In genomic region chr12:41469096-41469801, GRCm38 (mm10) we compare ENCODE assay signal across 27 mouse cellular contexts. TPM values are rescaled to one million over a fixed set of nuclear protein-coding genes. Genes with fewer than 3 reads are reported as not detected.
DNase-seq lines count a peak whose midpoint lies in the region; ATAC-seq lines count a peak whose summit lies in the region.
"Had no signal": no experiment of that assay in that cellular context is flagged by ENCODE, and none has a peak within 500 bp of the region (broad histone marks: within the 10 kb centered on the region; RNA-seq: fewer than 3 reads in every experiment).

No protein-coding gene starts in this region.

- no peaks in the 10 kb centered on the region for H3K27me3 ChIP-seq in forebrain, embryonic 14.5 days (replicated peaks; ENCODE audit: control insufficient read depth, insufficient read depth, low read length)
- no peaks in the 10 kb centered on the region for H3K27me3 ChIP-seq in forebrain, embryonic 10.5 days (ENCODE audit: poor library complexity, severe bottlenecking)
- no peaks in the 10 kb centered on the region for H3K27me3 ChIP-seq in lung, embryonic 16.5 days (ENCODE audit: control insufficient read depth, insufficient read depth, low read depth, low read length)
- H3K27me3 ChIP-seq in midbrain, embryonic 14.5 days (ENCODE audit: control insufficient read depth, insufficient read depth, low read length): no peaks in the 10 kb centered on the region
- no peaks in the 10 kb centered on the region for H3K27me3 ChIP-seq in midbrain, embryonic 16.5 days (ENCODE audit: control insufficient read depth, insufficient read depth, low read depth, low read length)
- H3K27me3 ChIP-seq in forebrain, embryonic 15.5 days: no peaks in the 10 kb centered on the region
- H3K27me3 ChIP-seq: intestine, embryonic 15.5 days; liver, embryonic 12.5 days; midbrain, embryonic 12.5 days; neural tube, embryonic 13.5 days; stomach, embryonic 15.5 days had no signal

- H3K36me3 ChIP-seq in forebrain, embryonic 14.5 days (ENCODE audit: control insufficient read depth, insufficient read depth, low read length): no peaks in the 10 kb centered on the region
- H3K36me3 ChIP-seq in forebrain, embryonic 10.5 days (replicated peaks): no peaks in the 10 kb centered on the region
- H3K36me3 ChIP-seq in lung, embryonic 16.5 days (ENCODE audit: control insufficient read depth, insufficient read depth, low read length): no peaks in the 10 kb centered on the region
- no peaks in the 10 kb centered on the region for H3K36me3 ChIP-seq in midbrain, embryonic 14.5 days (ENCODE audit: control insufficient read depth, insufficient read depth, low read length)
- H3K36me3 ChIP-seq in midbrain, embryonic 16.5 days (ENCODE audit: control insufficient read depth, insufficient read depth, low read length): no peaks in the 10 kb centered on the region
- H3K36me3 ChIP-seq in forebrain, embryonic 15.5 days: no peaks in the 10 kb centered on the region
- H3K36me3 ChIP-seq: intestine, embryonic 15.5 days; liver, embryonic 12.5 days; midbrain, embryonic 12.5 days; neural tube, embryonic 13.5 days; stomach, embryonic 15.5 days had no signal

- DNase-seq in forebrain, embryonic 14.5 days (ENCODE audit: low spot score): peak; percentile 29
- DNase-seq in forebrain, embryonic 10.5 days (ENCODE audit: extremely low spot score, low spot score): no peak
- no peak for DNase-seq in lung, postnatal 14 days
- peak; percentile 29 for DNase-seq in midbrain, embryonic 14.5 days
- DNase-seq in cerebellum, adult 9-10 months: no peak
- DNase-seq: adrenal gland, adult 8-10 months; cerebellum, adult 8-10 months; cerebellum, postnatal 36 days; gastrocnemius, postnatal 10 days; heart, postnatal 14 days; kidney, adult 8-10 months; kidney, postnatal 4 days; left cerebral cortex, postnatal 4 days; liver, postnatal 0 days; right cerebral cortex, postnatal 25 days had no signal

- H3K9ac ChIP-seq in forebrain, embryonic 14.5 days (ENCODE audit: low read length): no peak overlapping the region
- H3K9ac ChIP-seq in lung, embryonic 16.5 days (ENCODE audit: low read length): no peak overlapping the region
- no peak overlapping the region for H3K9ac ChIP-seq in midbrain, embryonic 14.5 days (replicated peaks; ENCODE audit: low read length)
- no peak overlapping the region for H3K9ac ChIP-seq in midbrain, embryonic 16.5 days (ENCODE audit: low read depth, low read length)
- H3K9ac ChIP-seq in forebrain, embryonic 15.5 days (replicated peaks): no peak overlapping the region
- H3K9ac ChIP-seq: intestine, embryonic 15.5 days; liver, embryonic 12.5 days; liver, postnatal 0 days; midbrain, embryonic 12.5 days; neural tube, embryonic 13.5 days; stomach, embryonic 15.5 days had no signal

- H3K4me1 ChIP-seq in forebrain, embryonic 14.5 days (ENCODE audit: control insufficient read depth, insufficient read depth, low read length): peaks cover 16% of the 10 kb centered on the region
- peaks cover 11% of the 10 kb centered on the region; the same call in 1 of the 2 replicates for H3K4me1 ChIP-seq in forebrain, embryonic 10.5 days
- H3K4me1 ChIP-seq in lung, embryonic 16.5 days (replicated peaks; ENCODE audit: control insufficient read depth, insufficient read depth, low read length): 0 out of 2 replicates have a peak, but pooled peaks cover 2% of the 10 kb centered on the region
- peaks cover 11% of the 10 kb centered on the region; the same call in 1 of the 2 replicates for H3K4me1 ChIP-seq in midbrain, embryonic 14.5 days (ENCODE audit: control insufficient read depth, insufficient read depth, low read length)
- H3K4me1 ChIP-seq in midbrain, embryonic 16.5 days (ENCODE audit: control insufficient read depth, insufficient read depth, low read length): peaks cover 8% of the 10 kb centered on the region
- H3K4me1 ChIP-seq in forebrain, embryonic 15.5 days: peaks cover 23% of the 10 kb centered on the region
- H3K4me1 ChIP-seq: intestine, embryonic 15.5 days; liver, embryonic 12.5 days; stomach, embryonic 15.5 days had no signal

- no peak overlapping the region for H3K4me2 ChIP-seq in forebrain, embryonic 14.5 days (ENCODE audit: low read length)
- H3K4me2 ChIP-seq in lung, embryonic 16.5 days (ENCODE audit: low read depth, low read length): no peak overlapping the region
- H3K4me2 ChIP-seq in midbrain, embryonic 14.5 days (ENCODE audit: low read length): no peak overlapping the region
- no peak overlapping the region for H3K4me2 ChIP-seq in midbrain, embryonic 16.5 days (ENCODE audit: low read length)
- no peak overlapping the region for H3K4me2 ChIP-seq in forebrain, embryonic 15.5 days (replicated peaks)
- H3K4me2 ChIP-seq: intestine, embryonic 15.5 days; liver, embryonic 12.5 days; midbrain, embryonic 12.5 days; neural tube, embryonic 13.5 days; stomach, embryonic 15.5 days had no signal

- H3K9me3 ChIP-seq in forebrain, embryonic 14.5 days (replicated peaks; ENCODE audit: control insufficient read depth, low read length): no peaks in the 10 kb centered on the region
- no peaks in the 10 kb centered on the region for H3K9me3 ChIP-seq in forebrain, embryonic 10.5 days
- H3K9me3 ChIP-seq in lung, embryonic 16.5 days (ENCODE audit: control insufficient read depth, low read length): no peaks in the 10 kb centered on the region
- no peaks in the 10 kb centered on the region for H3K9me3 ChIP-seq in midbrain, embryonic 14.5 days (ENCODE audit: control insufficient read depth, low read length)
- no peaks in the 10 kb centered on the region for H3K9me3 ChIP-seq in midbrain, embryonic 16.5 days (replicated peaks; ENCODE audit: control insufficient read depth, low read length, poor library complexity, severe bottlenecking)
- H3K9me3 ChIP-seq in forebrain, embryonic 15.5 days: no peaks in the 10 kb centered on the region
- H3K9me3 ChIP-seq: intestine, embryonic 15.5 days; liver, embryonic 12.5 days; midbrain, embryonic 12.5 days; neural tube, embryonic 13.5 days; stomach, embryonic 15.5 days had no signal

- ATAC-seq in forebrain, embryonic 14.5 days: peak; percentile 75
- peak; percentile 76 for ATAC-seq in lung, embryonic 16.5 days (ENCODE audit: low read depth)
- no peak for ATAC-seq in midbrain, embryonic 14.5 days (ENCODE audit: low FRiP score, low TSS enrichment)
- ATAC-seq in midbrain, embryonic 16.5 days: no peak
- ATAC-seq in forebrain, embryonic 15.5 days (replicated peaks): peak; percentile 66
- ATAC-seq: CD4-positive, CD25-positive, alpha-beta regulatory T cell, adult 4 months; hindbrain, postnatal 0 days; intestine, embryonic 15.5 days; liver, embryonic 12.5 days; liver, postnatal 0 days had no signal

- no peak overlapping the region for H3K27ac ChIP-seq in forebrain, embryonic 14.5 days (ENCODE audit: low read depth, low read length)
- H3K27ac ChIP-seq in forebrain, embryonic 10.5 days: no peak overlapping the region
- H3K27ac ChIP-seq in lung, embryonic 16.5 days (ENCODE audit: low read length): no peak overlapping the region
- H3K27ac ChIP-seq in midbrain, embryonic 14.5 days (replicated peaks; ENCODE audit: low read depth, low read length): no peak overlapping the region
- no peak overlapping the region for H3K27ac ChIP-seq in midbrain, embryonic 16.5 days (ENCODE audit: low read length)
- H3K27ac ChIP-seq in forebrain, embryonic 15.5 days (replicated peaks): no peak overlapping the region
- H3K27ac ChIP-seq: hindbrain, postnatal 0 days; intestine, embryonic 15.5 days; kidney, postnatal 0 days; liver, embryonic 12.5 days; midbrain, embryonic 12.5 days; neural tube, embryonic 13.5 days; stomach, embryonic 15.5 days had no signal

- H3K4me3 ChIP-seq in forebrain, embryonic 14.5 days (ENCODE audit: low read depth, low read length): no peak overlapping the region
- H3K4me3 ChIP-seq in forebrain, embryonic 10.5 days: no peak overlapping the region
- no peak overlapping the region for H3K4me3 ChIP-seq in lung, embryonic 16.5 days (ENCODE audit: low read length)
- H3K4me3 ChIP-seq in midbrain, embryonic 14.5 days (replicated peaks; ENCODE audit: low read depth, low read length): no peak overlapping the region
- no peak overlapping the region for H3K4me3 ChIP-seq in midbrain, embryonic 16.5 days (ENCODE audit: low read depth, low read length)
- H3K4me3 ChIP-seq in forebrain, embryonic 15.5 days: no peak overlapping the region
- H3K4me3 ChIP-seq: intestine, embryonic 15.5 days; liver, embryonic 12.5 days; midbrain, embryonic 12.5 days; myocyte; neural tube, embryonic 13.5 days; stomach, embryonic 15.5 days had no signal

- WGBS in forebrain, embryonic 14.5 days: 18% methylated on average over 6 of the region's 6 CpGs
- 70% methylated on average over 6 of the region's 6 CpGs for WGBS in forebrain, embryonic 10.5 days
- 44% methylated on average over 6 of the region's 6 CpGs for WGBS in lung, embryonic 16.5 days
- WGBS in midbrain, embryonic 14.5 days: 48% methylated on average over 6 of the region's 6 CpGs
- 36% methylated on average over 6 of the region's 6 CpGs for WGBS in midbrain, embryonic 16.5 days
- WGBS in forebrain, embryonic 15.5 days: 17% methylated on average over 6 of the region's 6 CpGs

RNA-seq across cellular contexts. Expression of gene Lrrn3, which starts 17.0 kb away (rescaled TPM):
- 75.8 and 96.4 TPM in 2 replicates for polyA plus RNA-seq in forebrain, embryonic 14.5 days (2014; fragmentation: Nextera tagmentation; extraction: Ambion mirVana)
- polyA plus RNA-seq in forebrain, embryonic 10.5 days (2016; fragmentation: Nextera tagmentation; extraction: Ambion mirVana): 5.2 and 6.3 TPM in 2 replicates
- 14.1 and 16.3 TPM in 2 replicates for polyA plus RNA-seq in lung, embryonic 16.5 days (2015; fragmentation: Nextera tagmentation; extraction: Ambion mirVana)
- polyA plus RNA-seq in midbrain, embryonic 14.5 days (2014; fragmentation: Nextera tagmentation; extraction: Ambion mirVana): 105 and 118 TPM in 2 replicates
- 114 and 122 TPM in 2 replicates for polyA plus RNA-seq in midbrain, embryonic 16.5 days (2015; fragmentation: Nextera tagmentation; extraction: Ambion mirVana)
- polyA plus RNA-seq in forebrain, embryonic 15.5 days (2015; fragmentation: Nextera tagmentation; extraction: Ambion mirVana): 73.4 and 76.1 TPM in 2 replicates

Comparison
In these comparisons a context has a peak if more than half of its experiments do, and no peak if none do; other contexts are left out.
1. DNase-seq: peak in forebrain, embryonic 14.5 days (single experiment) and midbrain, embryonic 14.5 days (single experiment); none in forebrain, embryonic 10.5 days (single experiment), lung, postnatal 14 days (single experiment) and cerebellum, adult 9-10 months (single experiment).
2. ATAC-seq: peak in forebrain, embryonic 14.5 days (single experiment), lung, embryonic 16.5 days (single experiment) and forebrain, embryonic 15.5 days (single experiment); none in midbrain, embryonic 14.5 days (single experiment) and midbrain, embryonic 16.5 days (single experiment).